Mouse (Mus musculus): ENCODE measurements around the gene Maip1. TPM values are rescaled to one million over a fixed set of nuclear protein-coding genes. Genes with fewer than 3 reads are reported as not detected.

The Maip1 gene
- polyA plus RNA-seq, 1 experiment from 2014 or later = 19.6 TPM

DNA sequence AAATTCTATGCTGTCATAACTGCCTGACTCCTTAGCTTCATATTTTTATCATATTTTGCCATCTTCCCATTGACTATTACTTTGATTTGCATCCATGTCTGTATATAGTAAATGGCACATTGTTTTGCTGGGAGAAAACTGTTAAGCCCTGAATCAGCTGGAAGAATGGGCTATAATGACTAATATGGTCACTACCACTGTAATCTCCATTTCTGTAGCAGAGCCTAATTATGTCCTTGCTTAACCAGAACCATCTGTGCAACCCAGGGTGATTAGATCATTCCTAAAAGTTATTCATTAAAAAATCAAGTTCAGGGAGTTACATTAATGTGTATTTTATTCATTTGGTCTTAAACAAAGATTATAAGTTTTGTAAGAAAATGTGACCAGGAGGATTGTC, 19.6 kb upstream of the Maip1 start:
- no peak overlapping the region for H3K9ac ChIP-seq (ENCODE audit: low read length)
- H3K27me3 ChIP-seq (ENCODE audit: control insufficient read depth, insufficient read depth, low read length) = no peaks in the 10 kb centered on the region
- no peaks in the 10 kb centered on the region for H3K9me3 ChIP-seq (ENCODE audit: control insufficient read depth, low read length)
- H3K4me1 ChIP-seq (ENCODE audit: control insufficient read depth, insufficient read depth, low read length) = no peaks in the 10 kb centered on the region
- H3K27ac ChIP-seq (ENCODE audit: low read depth, low read length) = no peak overlapping the region
- ATAC-seq (ENCODE audit: low FRiP score) (no peak), DNase-seq (ENCODE audit: low spot score, missing footprints) (no peak)
- no peaks in the 10 kb centered on the region; the same call in 1 of the 2 replicates for H3K36me3 ChIP-seq (ENCODE audit: control insufficient read depth, insufficient read depth, low read length)
- no peak overlapping the region for H3K4me3 ChIP-seq (ENCODE audit: low read depth, low read length)
- no peak overlapping the region for H3K4me2 ChIP-seq

DNA sequence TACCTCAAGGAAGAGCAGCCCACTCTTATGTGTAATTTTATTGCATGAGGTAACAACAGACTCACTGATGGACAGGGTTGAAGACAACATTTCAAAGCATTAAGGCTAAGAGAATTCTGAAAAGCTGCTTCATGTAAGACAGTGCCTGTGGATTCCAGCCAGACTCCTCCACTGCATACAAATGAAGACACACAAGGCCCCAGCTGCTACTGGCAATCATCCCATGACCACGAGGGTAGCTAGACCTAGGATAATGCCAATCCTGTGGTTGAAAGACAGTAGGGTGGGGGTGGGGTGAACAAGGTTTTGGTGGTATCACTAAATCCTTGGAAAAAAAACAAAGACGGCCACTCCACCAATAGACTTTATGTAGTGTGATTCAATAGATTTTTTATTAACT, 18.3 kb upstream of the Maip1 start:
- H3K9ac ChIP-seq (ENCODE audit: low read length) = no peak overlapping the region
- no peaks in the 10 kb centered on the region for H3K4me1 ChIP-seq (ENCODE audit: control insufficient read depth, insufficient read depth, low read length)
- 83% methylated on average over 2 of the region's 2 CpGs for WGBS
- H3K9me3 ChIP-seq (ENCODE audit: control insufficient read depth, low read length) = no peaks in the 10 kb centered on the region
- no peak overlapping the region for H3K4me2 ChIP-seq
- H3K36me3 ChIP-seq (ENCODE audit: control insufficient read depth, insufficient read depth, low read length) = no peaks in the 10 kb centered on the region; the same call in 1 of the 2 replicates
- H3K27me3 ChIP-seq (ENCODE audit: control insufficient read depth, insufficient read depth, low read length) = no peaks in the 10 kb centered on the region
- no peak overlapping the region for H3K27ac ChIP-seq (ENCODE audit: low read depth, low read length)
- DNase-seq (ENCODE audit: low spot score, missing footprints) (no peak), ATAC-seq (ENCODE audit: low FRiP score) (peak; percentile 66; the same call in 1 of the 2 replicates)
- H3K4me3 ChIP-seq (ENCODE audit: low read depth, low read length) = no peak overlapping the region

DNA sequence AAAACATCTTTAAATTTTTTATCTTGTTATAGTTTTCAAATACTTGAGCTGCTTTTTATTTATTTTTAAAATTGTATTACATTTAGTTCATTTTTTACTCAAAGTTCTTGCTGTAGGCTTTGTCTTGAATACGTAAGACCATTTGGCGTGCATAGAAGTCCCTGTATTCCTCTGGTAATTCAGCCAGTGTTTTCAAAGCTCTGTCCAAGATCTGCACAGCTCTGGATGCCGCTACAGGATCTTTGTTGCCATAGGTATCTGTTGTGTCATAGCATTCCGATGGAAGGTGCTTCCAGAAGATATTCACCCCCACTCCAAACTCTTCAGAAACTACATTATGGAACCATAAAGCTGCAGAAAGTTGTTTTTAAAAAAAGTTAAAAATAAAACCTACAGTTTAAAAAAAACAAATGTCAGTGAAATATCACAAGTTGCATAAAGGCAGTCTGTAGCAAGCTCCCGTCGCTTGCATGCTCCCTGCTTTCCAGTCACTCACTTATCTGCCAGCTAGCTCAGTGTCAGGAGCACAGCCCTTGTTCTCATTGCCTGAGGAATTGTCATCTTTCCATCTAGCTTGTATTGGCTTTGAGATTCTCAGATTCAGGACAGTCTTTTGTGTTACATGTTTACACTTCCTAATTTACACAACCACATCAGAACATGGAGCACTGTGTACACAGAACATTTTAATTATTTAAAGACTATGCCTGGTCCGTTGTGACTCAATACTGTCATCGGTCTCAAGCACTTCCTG, 17.5 kb upstream of the Maip1 start:
- ATAC-seq (ENCODE audit: low FRiP score) = no peak
- no peak overlapping the region for H3K27ac ChIP-seq (ENCODE audit: low read depth, low read length)
- H3K27me3 ChIP-seq (ENCODE audit: control insufficient read depth, insufficient read depth, low read length) = no peaks in the 10 kb centered on the region
- no peak overlapping the region for H3K4me2 ChIP-seq
- H3K36me3 ChIP-seq (ENCODE audit: control insufficient read depth, insufficient read depth, low read length) = no peaks in the 10 kb centered on the region; the same call in 1 of the 2 replicates
- H3K9me3 ChIP-seq (ENCODE audit: control insufficient read depth, low read length) = no peaks in the 10 kb centered on the region
- WGBS = 90% methylated on average over 8 of the region's 8 CpGs
- no peak overlapping the region for H3K9ac ChIP-seq (ENCODE audit: low read length)
- H3K4me1 ChIP-seq (ENCODE audit: control insufficient read depth, insufficient read depth, low read length) = no peaks in the 10 kb centered on the region
- no peak overlapping the region for H3K4me3 ChIP-seq (ENCODE audit: low read depth, low read length)
- DNase-seq (ENCODE audit: low spot score, missing footprints) = no peak

DNA sequence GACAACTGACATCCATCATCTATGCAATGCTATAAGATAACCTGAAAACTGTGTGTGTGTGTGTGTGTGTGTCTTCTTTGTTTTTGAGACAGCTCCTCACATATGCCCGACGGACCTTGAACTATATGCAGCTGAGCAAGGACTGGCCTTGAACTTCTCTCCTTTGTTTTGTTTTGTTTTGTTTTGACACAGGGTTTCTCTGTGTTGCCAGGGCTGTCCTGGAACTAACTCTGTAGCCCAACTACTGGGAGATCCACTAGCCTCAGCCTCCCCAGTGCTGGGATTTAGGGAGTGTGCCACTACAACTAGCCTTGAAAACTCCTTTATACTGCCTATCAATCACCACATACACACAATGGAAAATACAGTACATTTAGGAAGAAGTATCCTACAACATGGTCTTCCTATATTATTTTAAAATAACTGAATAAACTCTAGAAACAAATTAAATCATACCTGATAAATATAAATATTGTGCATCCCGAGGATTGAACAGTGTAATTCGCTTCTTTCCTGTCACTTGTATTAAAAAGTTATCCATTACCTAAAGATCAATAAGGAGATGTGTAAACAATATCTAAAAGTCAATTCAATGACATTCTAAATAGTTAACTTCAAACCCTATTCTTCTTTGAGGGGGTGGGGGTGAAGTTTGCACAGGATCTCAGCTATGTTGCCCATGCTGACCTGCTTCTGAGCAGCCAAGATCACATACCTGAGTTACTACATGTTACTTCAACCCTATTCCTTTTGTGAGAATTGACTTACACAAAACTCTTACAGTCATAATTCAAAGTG, 14.9 kb upstream of the Maip1 start:
- H3K27me3 ChIP-seq (ENCODE audit: control insufficient read depth, insufficient read depth, low read length) = no peaks in the 10 kb centered on the region
- H3K4me3 ChIP-seq (ENCODE audit: low read depth, low read length) = no peak overlapping the region
- DNase-seq (ENCODE audit: low spot score, missing footprints) (no peak), ATAC-seq (ENCODE audit: low FRiP score) (no peak)
- no peak overlapping the region for H3K27ac ChIP-seq (ENCODE audit: low read depth, low read length)
- no peak overlapping the region for H3K9ac ChIP-seq (ENCODE audit: low read length)
- no peaks in the 10 kb centered on the region for H3K9me3 ChIP-seq (ENCODE audit: control insufficient read depth, low read length)
- H3K4me2 ChIP-seq = no peak overlapping the region
- WGBS = 94% methylated on average over 4 of the region's 4 CpGs
- no peaks in the 10 kb centered on the region; the same call in 1 of the 2 replicates for H3K36me3 ChIP-seq (ENCODE audit: control insufficient read depth, insufficient read depth, low read length)
- no peaks in the 10 kb centered on the region for H3K4me1 ChIP-seq (ENCODE audit: control insufficient read depth, insufficient read depth, low read length)

DNA sequence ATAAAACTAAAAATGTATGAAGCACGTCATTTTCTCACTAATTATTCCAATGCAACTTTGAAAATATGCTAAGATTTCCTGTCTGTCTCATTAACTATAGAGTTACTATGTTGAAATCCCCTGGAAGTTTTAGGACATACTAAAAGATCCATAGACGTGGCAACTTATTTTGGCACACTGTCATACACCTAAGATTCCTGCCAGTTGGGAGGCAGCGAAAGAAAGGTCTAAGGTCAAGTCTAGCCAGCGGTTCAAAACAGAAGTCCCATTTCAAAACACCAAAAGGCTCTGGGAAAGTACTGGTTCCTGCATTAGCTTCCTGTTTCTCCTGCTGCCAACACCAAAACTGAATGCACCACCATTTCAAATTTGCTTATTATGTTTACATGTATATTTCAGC, 13.7 kb upstream of the Maip1 start:
- Histone ChIP-seq H3K36me3 (ENCODE audit: control insufficient read depth, insufficient read depth, low read length) (no peaks in the 10 kb centered on the region; the same call in 1 of the 2 replicates), H3K27me3 (ENCODE audit: control insufficient read depth, insufficient read depth, low read length) (no peaks in the 10 kb centered on the region), H3K4me3 (ENCODE audit: low read depth, low read length) (no peak overlapping the region), H3K4me2 (no peak overlapping the region), H3K9ac (ENCODE audit: low read length) (no peak overlapping the region), H3K27ac (ENCODE audit: low read depth, low read length) (no peak overlapping the region), H3K9me3 (ENCODE audit: control insufficient read depth, low read length) (no peaks in the 10 kb centered on the region), H3K4me1 (ENCODE audit: control insufficient read depth, insufficient read depth, low read length) (no peaks in the 10 kb centered on the region)
- WGBS = 88% methylated on average over 4 of the region's 4 CpGs
- ATAC-seq (ENCODE audit: low FRiP score) = no peak
- DNase-seq (ENCODE audit: low spot score, missing footprints) = no peak

DNA sequence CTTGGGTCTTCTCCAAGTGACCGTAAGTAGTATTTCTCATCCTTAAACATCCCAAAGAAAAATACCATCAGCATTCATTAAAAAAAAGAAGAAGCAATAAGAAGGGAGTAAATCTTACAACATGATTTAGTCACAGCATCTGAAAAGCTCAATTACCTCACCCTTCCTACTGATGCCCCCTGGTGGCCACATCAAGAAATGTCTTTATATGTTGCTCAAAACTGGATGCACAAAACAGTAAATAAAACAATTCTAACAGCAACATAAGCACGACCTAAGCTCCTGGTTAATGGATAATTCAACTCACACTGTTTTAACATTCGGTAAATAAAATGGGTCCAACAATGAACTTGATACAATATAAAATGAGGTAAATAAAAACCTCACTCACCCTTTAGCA, 12.1 kb upstream of the Maip1 start:
- no peaks in the 10 kb centered on the region for H3K27me3 ChIP-seq (ENCODE audit: control insufficient read depth, insufficient read depth, low read length)
- 66% methylated on average over 3 of the region's 3 CpGs for WGBS
- H3K9ac ChIP-seq (ENCODE audit: low read length) = no peak overlapping the region
- no peak overlapping the region for H3K4me3 ChIP-seq (ENCODE audit: low read depth, low read length)
- H3K36me3 ChIP-seq (ENCODE audit: control insufficient read depth, insufficient read depth, low read length) = no peaks in the 10 kb centered on the region; the same call in 1 of the 2 replicates
- no peak overlapping the region for H3K4me2 ChIP-seq
- ATAC-seq (ENCODE audit: low FRiP score) (no peak), DNase-seq (ENCODE audit: low spot score, missing footprints) (peak; percentile 89)
- no peak overlapping the region for H3K27ac ChIP-seq (ENCODE audit: low read depth, low read length)
- H3K9me3 ChIP-seq (ENCODE audit: control insufficient read depth, low read length) = no peaks in the 10 kb centered on the region
- no peaks in the 10 kb centered on the region for H3K4me1 ChIP-seq (ENCODE audit: control insufficient read depth, insufficient read depth, low read length)

DNA sequence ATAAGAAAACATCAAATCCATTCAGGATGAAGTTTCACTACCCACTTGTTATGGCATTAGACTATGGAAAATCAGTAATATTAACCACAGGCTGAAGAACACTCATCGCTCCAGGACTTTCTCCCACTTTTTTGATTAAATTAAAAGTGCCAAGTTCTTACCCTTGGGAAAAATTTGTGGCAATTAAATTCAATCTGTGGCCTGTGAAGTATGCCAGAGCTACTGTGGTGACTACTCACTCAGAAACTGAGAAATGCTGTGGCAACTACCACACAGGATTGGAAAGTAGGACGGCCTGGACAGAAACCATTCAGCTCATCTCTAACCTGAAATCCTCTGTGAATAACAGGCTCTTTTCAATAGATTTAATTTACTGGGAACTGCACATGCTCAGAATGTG, 5.8 kb upstream of the Maip1 start:
- ATAC-seq (ENCODE audit: low FRiP score) (no peak), DNase-seq (ENCODE audit: low spot score, missing footprints) (no peak)
- Histone ChIP-seq H3K4me2 (no peak overlapping the region), H3K9me3 (ENCODE audit: control insufficient read depth, low read length) (no peaks in the 10 kb centered on the region), H3K27ac (ENCODE audit: low read depth, low read length) (no peak overlapping the region), H3K27me3 (ENCODE audit: control insufficient read depth, insufficient read depth, low read length) (no peaks in the 10 kb centered on the region), H3K9ac (ENCODE audit: low read length) (no peak overlapping the region), H3K4me3 (ENCODE audit: low read depth, low read length) (no peak overlapping the region), H3K4me1 (ENCODE audit: control insufficient read depth, insufficient read depth, low read length) (peaks cover 2% of the 10 kb centered on the region; the same call in 1 of the 2 replicates), H3K36me3 (ENCODE audit: control insufficient read depth, insufficient read depth, low read length) (no peaks in the 10 kb centered on the region; the same call in 1 of the 2 replicates)
- 97% methylated on average over 2 of the region's 2 CpGs for WGBS

DNA sequence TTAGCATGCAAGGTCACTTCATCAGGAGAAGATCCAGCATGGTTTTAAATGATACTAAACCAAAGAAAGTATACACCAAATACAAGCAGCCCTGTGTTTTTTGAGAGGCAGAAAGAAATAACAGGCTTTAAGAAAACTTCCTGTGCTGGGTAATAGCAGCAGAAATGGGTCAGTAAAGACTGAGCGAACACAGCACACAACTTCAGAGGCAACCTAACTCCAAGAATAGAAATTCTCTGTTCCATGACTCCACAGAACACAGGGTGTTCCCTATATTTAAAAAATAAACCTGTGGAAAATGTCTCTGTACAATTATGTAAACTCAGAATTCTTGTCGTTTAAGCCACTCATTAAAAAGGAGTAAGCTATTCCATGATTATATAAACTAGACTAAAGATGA, 5.3 kb upstream of the Maip1 start:
- Histone ChIP-seq H3K27me3 (ENCODE audit: control insufficient read depth, insufficient read depth, low read length) (no peaks in the 10 kb centered on the region), H3K4me2 (no peak overlapping the region), H3K4me3 (ENCODE audit: low read depth, low read length) (no peak overlapping the region), H3K36me3 (ENCODE audit: control insufficient read depth, insufficient read depth, low read length) (no peaks in the 10 kb centered on the region; the same call in 1 of the 2 replicates), H3K9ac (ENCODE audit: low read length) (no peak overlapping the region), H3K9me3 (ENCODE audit: control insufficient read depth, low read length) (no peaks in the 10 kb centered on the region), H3K4me1 (ENCODE audit: control insufficient read depth, insufficient read depth, low read length) (peaks cover 6% of the 10 kb centered on the region; the same call in 1 of the 2 replicates), H3K27ac (ENCODE audit: low read depth, low read length) (no peak overlapping the region)
- WGBS = 94% methylated on average over 2 of the region's 2 CpGs
- DNase-seq (ENCODE audit: low spot score, missing footprints) = no peak
- no peak for ATAC-seq (ENCODE audit: low FRiP score)

DNA sequence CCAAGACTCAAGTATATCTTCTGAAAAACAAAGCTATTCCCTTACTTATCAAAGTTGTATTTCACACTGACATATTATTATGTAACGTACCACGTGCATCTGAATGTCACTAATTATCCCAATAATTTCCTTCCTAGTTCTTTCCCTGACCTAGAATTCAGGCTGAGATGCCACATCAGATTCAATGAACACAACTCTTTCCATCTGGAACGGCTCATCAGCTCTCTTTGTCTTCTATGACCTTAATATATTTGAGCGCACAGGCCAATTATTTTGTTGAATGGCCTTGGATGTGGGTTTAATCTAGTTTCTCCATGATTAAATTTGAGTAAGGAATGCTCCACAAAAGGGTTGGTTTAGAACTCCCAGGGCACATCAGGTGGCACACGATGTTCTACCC, 4.0 kb upstream of the Maip1 start:
- DNase-seq (ENCODE audit: low spot score, missing footprints) = no peak
- Histone ChIP-seq H3K27ac (ENCODE audit: low read depth, low read length) (no peak overlapping the region), H3K4me1 (ENCODE audit: control insufficient read depth, insufficient read depth, low read length) (peaks cover 6% of the 10 kb centered on the region; the same call in 1 of the 2 replicates), H3K9me3 (ENCODE audit: control insufficient read depth, low read length) (no peaks in the 10 kb centered on the region), H3K9ac (ENCODE audit: low read length) (no peak overlapping the region), H3K36me3 (ENCODE audit: control insufficient read depth, insufficient read depth, low read length) (no peaks in the 10 kb centered on the region; the same call in 1 of the 2 replicates), H3K27me3 (ENCODE audit: control insufficient read depth, insufficient read depth, low read length) (no peaks in the 10 kb centered on the region), H3K4me3 (ENCODE audit: low read depth, low read length) (no peak overlapping the region), H3K4me2 (no peak overlapping the region)
- WGBS = 94% methylated on average over 5 of the region's 5 CpGs
- no peak for ATAC-seq (ENCODE audit: low FRiP score)
